Mouse (Mus musculus) testis, adult 2 months (tissue): ENCODE data around the gene Gm20388.

Experiments used
- CTCF ChIP-seq: fragments of 200-500 bp; IDR thresholded peaks from 2 replicates; pipeline ENCODE4 v1.5.1; 2012; ENCODE audit warnings: low read depth, mild to moderate bottlenecking, inconsistent platforms, low read length, moderate library complexity; ENCODE audit not compliant: control insufficient read depth, insufficient read depth, insufficient replicate concordance
- POLR2A ChIP-seq: fragments of 200-500 bp; IDR thresholded peaks from 2 replicates; pipeline ENCODE4 v1.6.1; 2012; ENCODE audit warnings: low read depth, mild to moderate bottlenecking, inconsistent platforms, low read length, moderate library complexity; ENCODE audit not compliant: control insufficient read depth

DNA sequence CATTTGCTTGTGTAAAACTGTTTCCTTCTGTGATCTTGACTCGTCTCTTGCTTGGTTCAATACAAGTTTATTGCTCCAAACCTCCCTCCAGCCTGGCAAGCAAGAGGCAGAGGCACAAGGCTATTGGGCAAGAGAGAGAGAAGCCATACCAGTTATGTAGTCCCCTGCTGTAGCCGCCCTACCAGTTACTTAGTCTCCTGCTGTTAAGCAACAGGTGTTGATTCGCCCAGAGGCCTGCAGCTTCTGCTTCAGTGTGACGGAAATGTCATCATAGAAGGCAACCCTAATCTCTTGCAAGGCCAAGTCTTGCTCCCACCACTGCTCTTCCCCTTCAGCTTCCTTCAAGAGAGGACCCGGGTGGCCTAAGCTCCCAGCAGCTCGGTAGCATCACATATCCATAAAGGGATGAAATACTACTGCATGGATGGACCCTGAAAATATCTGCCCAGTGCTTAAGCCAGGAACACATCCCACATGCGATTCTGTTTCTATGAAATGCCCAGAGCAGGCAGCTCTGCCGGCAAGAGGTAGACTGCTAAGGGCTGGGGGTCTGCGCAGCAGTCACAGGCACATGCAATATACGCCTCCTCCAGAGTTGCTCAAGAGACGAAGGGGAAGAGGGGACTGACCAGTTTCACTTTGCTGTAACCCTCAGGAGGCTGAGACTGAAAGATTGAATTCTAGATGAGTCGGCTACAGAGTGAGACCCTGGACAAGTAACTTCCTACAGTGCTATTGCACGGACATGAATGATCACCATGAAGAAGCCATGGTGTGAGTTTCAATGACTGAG lies 3369.9 kb downstream of the Gm20388 start:
- TF ChIP-seq CTCF: no peak
- no peak for TF ChIP-seq POLR2A
